Mouse (Mus musculus) midbrain, embryonic 13.5 days (tissue): ENCODE results near the gene Srrm4. TPM values are rescaled to one million over a fixed set of nuclear protein-coding genes. Genes with fewer than 3 reads are reported as not detected.
A peak's percentile ranks its signal among the peaks of the same experiment; 100 is the strongest.

Experiments
- ATAC-seq: fragments of 200-750 bp; cut with Nextera tagmentation; 2 replicates; pipeline ENCODE4 v1.8.0; 2017; ENCODE audit warnings: mild to moderate bottlenecking, moderate TSS enrichment, moderate library complexity
- H3K27ac ChIP-seq: fragments of 300-500 bp; sonication (generic); 2 replicates; pipeline ENCODE4 v1.5.1; 2015; ENCODE audit warnings: inconsistent platforms, mild to moderate bottlenecking, moderate library complexity
- H3K27me3 ChIP-seq: fragments of 300-500 bp; sonication (generic); 2 replicates; pipeline ENCODE4 v1.6.1; 2015; ENCODE audit warnings: mild to moderate bottlenecking, inconsistent platforms
- H3K36me3 ChIP-seq: fragments of 300-500 bp; sonication (generic); 2 replicates; pipeline ENCODE4 v1.6.1; 2015; ENCODE audit warnings: mild to moderate bottlenecking, inconsistent platforms
- H3K4me1 ChIP-seq: fragments of 300-500 bp; sonication (generic); replicated peaks from 2 replicates; pipeline ENCODE4 v1.6.1; 2015; ENCODE audit warnings: inconsistent platforms
- H3K4me2 ChIP-seq: fragments of 300-500 bp; sonication (generic); replicated peaks from 2 replicates; pipeline ENCODE4 v1.6.1; 2015; ENCODE audit warnings: moderate library complexity, mild to moderate bottlenecking, inconsistent platforms
- H3K4me3 ChIP-seq: fragments of 300-500 bp; sonication (generic); replicated peaks from 2 replicates; pipeline ENCODE4 v1.5.1; 2015; ENCODE audit warnings: mild to moderate bottlenecking, inconsistent platforms
- H3K9ac ChIP-seq: fragments of 300-500 bp; sonication (generic); replicated peaks from 2 replicates; pipeline ENCODE4 v1.6.1; 2015; ENCODE audit warnings: mild to moderate bottlenecking, inconsistent platforms
- H3K9me3 ChIP-seq: fragments of 300-500 bp; sonication (generic); 2 replicates; pipeline ENCODE4 v1.6.1; 2016; ENCODE audit warnings: mild to moderate bottlenecking, inconsistent platforms
- WGBS: fragments of 180-500 bp; shearing (Covaris S2); methylation state at CpG from one replicate; pipeline ENCODE4 v1.1.7; 2015; 5-methylcytosine and 5-hydroxymethylcytosine counted together
- polyA plus RNA-seq: library from polyadenylated mRNA; unstranded; fragments of >200 nt; fragmentation: Nextera tagmentation; extraction: Ambion mirVana; gene quantifications from 2 replicates; pipeline ENCODE4 v1.2.1, GENCODE M21; 2015

The Srrm4 gene
- polyA plus RNA-seq, 1 experiment from 2014 or later, result 22.5 TPM

DNA sequence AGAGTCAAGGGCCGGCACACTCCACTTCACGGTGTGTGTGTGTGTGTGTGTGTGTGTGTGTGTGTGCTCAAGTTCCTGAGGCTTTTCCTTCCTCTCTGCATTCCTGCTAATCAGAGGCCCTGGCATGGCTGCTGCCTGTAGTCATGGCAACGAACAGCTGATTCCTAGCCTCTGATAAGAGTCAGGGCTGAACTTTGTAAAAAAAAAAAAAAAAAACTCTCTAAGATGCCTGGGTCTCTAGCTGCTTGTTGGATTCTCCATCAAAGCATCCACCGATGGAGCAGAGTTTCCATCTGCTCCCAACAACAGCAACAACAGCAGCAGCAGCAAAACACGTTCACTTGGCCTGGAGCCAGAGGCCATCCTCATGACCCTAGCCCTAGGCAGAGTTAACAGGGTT is 106.5 kb downstream of the Srrm4 start:
- Histone ChIP-seq H3K27me3 (no peaks in the 10 kb centered on the region), H3K9ac (no peak overlapping the region), H3K4me2 (no peak overlapping the region), H3K27ac (peak overlapping the region; percentile 71; the same call in 1 of the 2 replicates), H3K4me1 (peaks cover 52% of the 10 kb centered on the region), H3K4me3 (no peak overlapping the region), H3K36me3 (peaks cover 14% of the 10 kb centered on the region; the same call in 1 of the 2 replicates), H3K9me3 (no peaks in the 10 kb centered on the region)
- WGBS, result 13% methylated on average over 5 of the region's 5 CpGs
- ATAC-seq, result peak; percentile 76

- H3K4me1 ChIP-seq, result peaks cover 48% of the 10 kb centered on the region
- no peak for ATAC-seq
- peaks cover 14% of the 10 kb centered on the region; the same call in 1 of the 2 replicates for H3K36me3 ChIP-seq
- WGBS, result 90% methylated on average over 9 of the region's 9 CpGs
- H3K27ac ChIP-seq, result peak overlapping the region; percentile 71
- H3K9me3 ChIP-seq, result no peaks in the 10 kb centered on the region
- H3K4me3 ChIP-seq, result no peak overlapping the region
- no peak overlapping the region; the same call in 1 of the 2 replicates for H3K9ac ChIP-seq
- H3K27me3 ChIP-seq, result no peaks in the 10 kb centered on the region
- no peak overlapping the region for H3K4me2 ChIP-seq
Measured at GRCm38 (mm10) chr5:116484236-116484635, 107.4 kb downstream of the Srrm4 start.

GRCm38 (mm10) chr5:116478607-116479371 is 112.8 kb downstream of the Srrm4 start:
- no peak overlapping the region for H3K27ac ChIP-seq
- no peaks in the 10 kb centered on the region for H3K27me3 ChIP-seq
- H3K4me3 ChIP-seq, result no peak overlapping the region
- no peak overlapping the region for H3K9ac ChIP-seq
- no peaks in the 10 kb centered on the region for H3K9me3 ChIP-seq
- H3K36me3 ChIP-seq, result peaks cover 34% of the 10 kb centered on the region
- no peak overlapping the region for H3K4me2 ChIP-seq
- peaks cover 39% of the 10 kb centered on the region for H3K4me1 ChIP-seq
- ATAC-seq, result no peak
- 85% methylated on average over 18 of the region's 18 CpGs for WGBS

DNA sequence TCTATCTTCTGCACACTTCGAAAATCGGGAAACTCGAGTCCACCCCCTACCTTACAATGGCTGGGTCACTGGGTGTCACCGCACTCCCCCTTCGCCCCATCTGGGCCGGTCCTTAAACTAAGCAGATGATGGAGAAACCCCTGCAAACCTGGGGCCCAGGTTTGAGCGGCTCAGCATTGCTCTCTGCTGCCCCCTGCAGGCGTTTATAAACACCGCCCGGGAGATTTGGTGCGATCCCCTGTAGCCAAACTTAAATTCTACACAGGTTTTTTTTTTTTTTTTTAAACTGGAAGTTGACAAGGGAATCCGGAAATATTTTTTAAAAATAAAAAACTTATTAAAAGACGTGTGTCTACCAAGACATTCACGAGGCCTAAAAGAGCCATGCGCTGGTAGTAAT is 115.6 kb downstream of the Srrm4 start:
- Histone ChIP-seq H3K9ac (no peak overlapping the region), H3K36me3 (peaks cover 46% of the 10 kb centered on the region), H3K9me3 (no peaks in the 10 kb centered on the region), H3K4me1 (peaks cover 27% of the 10 kb centered on the region), H3K4me2 (no peak overlapping the region), H3K27ac (no peak overlapping the region), H3K4me3 (no peak overlapping the region), H3K27me3 (no peaks in the 10 kb centered on the region)
- no peak for ATAC-seq
- 15% methylated on average over 15 of the region's 15 CpGs for WGBS

DNA sequence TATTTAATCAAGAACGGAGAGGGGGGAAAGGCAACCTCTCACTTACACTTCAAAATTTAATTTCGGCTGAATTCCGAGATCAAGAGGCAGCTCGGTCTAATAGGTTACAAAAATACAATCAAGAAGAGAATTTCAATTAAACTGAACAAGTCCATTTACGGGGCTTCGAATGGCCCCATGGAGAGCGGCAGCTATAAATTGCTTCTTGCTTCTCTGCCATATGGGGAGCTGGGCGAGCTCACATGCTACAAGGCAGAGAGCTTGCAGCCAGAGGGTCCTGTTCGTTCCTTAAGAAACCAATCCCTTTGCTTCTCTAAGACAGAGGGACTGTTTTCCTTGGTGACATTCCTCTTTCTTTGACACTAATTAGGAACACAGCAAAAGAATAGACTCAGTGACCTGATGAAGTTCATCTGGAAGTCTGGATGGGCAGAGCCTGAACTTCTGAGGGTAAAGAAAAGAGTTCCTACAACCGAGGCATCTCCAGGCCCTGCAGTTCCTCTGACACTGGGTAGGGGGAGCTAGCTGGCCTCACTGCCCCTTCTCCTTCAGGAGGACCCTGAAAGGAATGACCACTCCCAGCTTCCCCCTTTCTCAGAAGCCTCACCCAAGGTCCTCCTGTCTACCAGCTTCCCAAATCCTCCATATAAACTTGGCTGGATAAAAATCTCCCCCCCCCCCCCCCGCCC is 130.1 kb downstream of the Srrm4 start:
- no peak overlapping the region for H3K4me3 ChIP-seq
- 0 out of 2 replicates have a peak, but pooled peaks have one; percentile 34 for ATAC-seq
- H3K9ac ChIP-seq, result no peak overlapping the region
- H3K27ac ChIP-seq, result 0 out of 2 replicates have a peak overlapping the region, but pooled peaks have one; percentile 7
- H3K9me3 ChIP-seq, result peaks cover 22% of the 10 kb centered on the region
- no peak overlapping the region for H3K4me2 ChIP-seq
- peaks cover 27% of the 10 kb centered on the region for H3K4me1 ChIP-seq
- no peaks in the 10 kb centered on the region for H3K27me3 ChIP-seq
- peaks cover 46% of the 10 kb centered on the region for H3K36me3 ChIP-seq
- 41% methylated on average over 11 of the region's 11 CpGs for WGBS

GRCm38 (mm10) chr5:116459970-116460369 is 131.6 kb downstream of the Srrm4 start:
- Histone ChIP-seq H3K4me3 (no peak overlapping the region), H3K27ac (0 out of 2 replicates have a peak overlapping the region, but pooled peaks have one; percentile 30), H3K4me2 (no peak overlapping the region), H3K27me3 (no peaks in the 10 kb centered on the region), H3K9me3 (peaks cover 8% of the 10 kb centered on the region; the same call in 1 of the 2 replicates), H3K9ac (no peak overlapping the region), H3K36me3 (peaks cover 35% of the 10 kb centered on the region), H3K4me1 (peaks cover 28% of the 10 kb centered on the region)
- ATAC-seq, result no peak
- WGBS, result 72% methylated on average over 2 of the region's 2 CpGs

- no peak for ATAC-seq
- WGBS, result 76% methylated on average over 7 of the region's 7 CpGs
- no peaks in the 10 kb centered on the region for H3K9me3 ChIP-seq
- H3K9ac ChIP-seq, result no peak overlapping the region
- 0 out of 2 replicates have a peak, but pooled peaks cover 3% of the 10 kb centered on the region for H3K27me3 ChIP-seq
- H3K4me2 ChIP-seq, result no peak overlapping the region
- no peak overlapping the region for H3K27ac ChIP-seq
- peaks cover 23% of the 10 kb centered on the region for H3K36me3 ChIP-seq
- H3K4me1 ChIP-seq, result peaks cover 36% of the 10 kb centered on the region
- no peak overlapping the region for H3K4me3 ChIP-seq
Measured at GRCm38 (mm10) chr5:116457791-116458190, 133.8 kb downstream of the Srrm4 start.

GRCm38 (mm10) chr5:116456796-116457515 is 134.7 kb downstream of the Srrm4 start:
- 0 out of 2 replicates have a peak overlapping the region, but pooled peaks have one; percentile 10 for H3K9ac ChIP-seq
- no peak overlapping the region for H3K4me3 ChIP-seq
- H3K27me3 ChIP-seq, result 0 out of 2 replicates have a peak, but pooled peaks cover 3% of the 10 kb centered on the region
- peaks cover 28% of the 10 kb centered on the region for H3K36me3 ChIP-seq
- H3K9me3 ChIP-seq, result no peaks in the 10 kb centered on the region
- H3K27ac ChIP-seq, result no peak overlapping the region
- peaks cover 36% of the 10 kb centered on the region for H3K4me1 ChIP-seq
- 33% methylated on average over 10 of the region's 10 CpGs for WGBS
- no peak for ATAC-seq
- 0 out of 2 replicates have a peak overlapping the region, but pooled peaks have one; percentile 5 for H3K4me2 ChIP-seq

GRCm38 (mm10) chr5:116453401-116453851 is 138.2 kb downstream of the Srrm4 start:
- H3K27me3 ChIP-seq, result peaks cover 9% of the 10 kb centered on the region; the same call in 1 of the 2 replicates
- H3K9ac ChIP-seq, result no peak overlapping the region
- no peaks in the 10 kb centered on the region for H3K9me3 ChIP-seq
- 0 out of 2 replicates have a peak overlapping the region, but pooled peaks have one; percentile 2 for H3K4me3 ChIP-seq
- WGBS, result 7% methylated on average over 27 of the region's 27 CpGs
- ATAC-seq, result no peak
- peaks cover 40% of the 10 kb centered on the region for H3K36me3 ChIP-seq
- H3K4me1 ChIP-seq, result peaks cover 23% of the 10 kb centered on the region
- no peak overlapping the region for H3K27ac ChIP-seq
- peak overlapping the region; percentile 39 for H3K4me2 ChIP-seq

DNA sequence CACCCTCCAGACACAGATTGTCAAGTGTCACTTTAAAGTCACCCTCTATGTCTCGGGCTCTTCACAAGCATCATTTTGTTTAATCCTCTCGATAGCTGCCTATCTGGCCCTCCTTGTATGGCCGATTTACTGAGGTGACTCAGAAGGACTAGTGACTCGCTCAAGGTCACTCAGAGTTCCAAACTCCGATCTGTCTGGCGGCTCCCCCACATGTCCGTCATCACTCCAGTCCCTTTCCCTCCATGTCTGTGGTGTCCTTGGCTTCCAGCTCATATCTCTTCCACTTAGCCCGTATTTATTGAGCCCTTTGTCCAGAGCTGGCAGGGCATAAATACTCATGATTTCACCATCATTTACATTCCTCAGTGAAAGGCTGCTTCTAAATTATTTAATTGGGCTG is 140.7 kb downstream of the Srrm4 start:
- Histone ChIP-seq H3K27me3 (peaks cover 9% of the 10 kb centered on the region; the same call in 1 of the 2 replicates), H3K4me3 (no peak overlapping the region), H3K4me1 (peaks cover 29% of the 10 kb centered on the region), H3K36me3 (peaks cover 48% of the 10 kb centered on the region), H3K27ac (no peak overlapping the region), H3K4me2 (no peak overlapping the region), H3K9ac (no peak overlapping the region), H3K9me3 (no peaks in the 10 kb centered on the region)
- 87% methylated on average over 8 of the region's 8 CpGs for WGBS
- no peak for ATAC-seq

GRCm38 (mm10) chr5:116449522-116450225 is 141.9 kb downstream of the Srrm4 start:
- Histone ChIP-seq H3K36me3 (peaks cover 45% of the 10 kb centered on the region), H3K4me2 (no peak overlapping the region), H3K9me3 (no peaks in the 10 kb centered on the region), H3K4me3 (no peak overlapping the region), H3K27me3 (peaks cover 7% of the 10 kb centered on the region; the same call in 1 of the 2 replicates), H3K4me1 (peaks cover 27% of the 10 kb centered on the region), H3K27ac (no peak overlapping the region), H3K9ac (no peak overlapping the region)
- ATAC-seq, result no peak
- WGBS, result 64% methylated on average over 8 of the region's 8 CpGs
